Mouse (Mus musculus) heart, embryonic 13.5 days (tissue): ENCODE measurements around the gene Usp8. TPM values are rescaled to one million over a fixed set of nuclear protein-coding genes. Genes with fewer than 3 reads are reported as not detected.

Source experiments
- ATAC-seq: fragments of 200-750 bp; cut with Nextera tagmentation; 2 replicates; pipeline ENCODE4 v1.8.0; 2017; ENCODE audit warnings: moderate TSS enrichment; ENCODE audit not compliant: insufficient number of reproducible peaks, low FRiP score, low TSS enrichment; ENCODE audit errors: extremely low read depth
- H3K27ac ChIP-seq: fragments of 300-500 bp; sonication (generic); replicated peaks from 2 replicates; pipeline ENCODE4 v1.5.1; 2015; ENCODE audit warnings: moderate library complexity, mild to moderate bottlenecking, inconsistent platforms
- H3K27me3 ChIP-seq: fragments of 300-500 bp; sonication (generic); replicated peaks from 2 replicates; pipeline ENCODE4 v1.6.1; 2015; ENCODE audit warnings: mild to moderate bottlenecking, inconsistent platforms
- H3K36me3 ChIP-seq: fragments of 300-500 bp; sonication (generic); 2 replicates; pipeline ENCODE4 v1.6.1; 2015; ENCODE audit warnings: mild to moderate bottlenecking, inconsistent platforms
- H3K4me1 ChIP-seq: fragments of 300-500 bp; sonication (generic); 2 replicates; pipeline ENCODE4 v1.6.1; 2015; ENCODE audit warnings: inconsistent platforms
- H3K4me2 ChIP-seq: fragments of 300-500 bp; sonication (generic); 2 replicates; pipeline ENCODE4 v1.6.1; 2015; ENCODE audit warnings: inconsistent platforms, mild to moderate bottlenecking, moderate library complexity
- H3K4me3 ChIP-seq: fragments of 300-500 bp; sonication (generic); 2 replicates; pipeline ENCODE4 v1.5.1; 2015; ENCODE audit warnings: moderate library complexity, mild to moderate bottlenecking, inconsistent platforms
- H3K9ac ChIP-seq: fragments of 300-500 bp; sonication (generic); 2 replicates; pipeline ENCODE4 v1.6.1; 2015; ENCODE audit warnings: inconsistent platforms, mild to moderate bottlenecking, moderate library complexity
- H3K9me3 ChIP-seq: fragments of 300-500 bp; sonication (generic); 2 replicates; pipeline ENCODE4 v1.6.1; 2016; ENCODE audit warnings: inconsistent platforms
- WGBS: fragments of 180-500 bp; shearing (Covaris S2); methylation state at CpG from one replicate; pipeline ENCODE4 v1.1.7; 2015; ENCODE audit warnings: mixed read lengths; 5-methylcytosine and 5-hydroxymethylcytosine counted together
- polyA plus RNA-seq: library from polyadenylated mRNA; unstranded; fragments of >200 nt; fragmentation: Nextera tagmentation; extraction: Ambion mirVana; gene quantifications from 2 replicates; pipeline ENCODE4 v1.2.1, GENCODE M21; 2015

Usp8 gene
- polyA plus RNA-seq, 1 experiment from 2014 or later: 26.7 TPM

- no peaks in the 10 kb centered on the region for H3K27me3 ChIP-seq
- H3K27ac ChIP-seq: peak overlapping the region; percentile 71
- H3K9ac ChIP-seq: no peak overlapping the region
- 32% methylated on average over 2 of the region's 2 CpGs for WGBS
- H3K4me2 ChIP-seq: peak overlapping the region; percentile 16
- H3K36me3 ChIP-seq: peaks cover 45% of the 10 kb centered on the region
- no peak for ATAC-seq
- H3K4me1 ChIP-seq: peaks cover 20% of the 10 kb centered on the region
- H3K4me3 ChIP-seq: no peak overlapping the region
- H3K9me3 ChIP-seq: 0 out of 2 replicates have a peak, but pooled peaks cover 3% of the 10 kb centered on the region
Observed at GRCm38 (mm10) chr2:126682333-126682732, 24.8 kb upstream of the Usp8 start.

GRCm38 (mm10) chr2:126682937-126683336 is 24.2 kb upstream of the Usp8 start:
- H3K27ac ChIP-seq: peak overlapping the region; percentile 71
- H3K36me3 ChIP-seq: peaks cover 47% of the 10 kb centered on the region
- no peak overlapping the region for H3K4me3 ChIP-seq
- 65% methylated on average over 1 of the region's 1 CpGs for WGBS
- no peak for ATAC-seq
- H3K9me3 ChIP-seq: 0 out of 2 replicates have a peak, but pooled peaks cover 3% of the 10 kb centered on the region
- no peak overlapping the region for H3K9ac ChIP-seq
- no peaks in the 10 kb centered on the region for H3K27me3 ChIP-seq
- peak overlapping the region; percentile 16; the same call in 1 of the 2 replicates for H3K4me2 ChIP-seq
- H3K4me1 ChIP-seq: peaks cover 16% of the 10 kb centered on the region

- ATAC-seq: no peak
- H3K9me3 ChIP-seq: no peaks in the 10 kb centered on the region
- no peak overlapping the region for H3K9ac ChIP-seq
- no peak overlapping the region for H3K4me2 ChIP-seq
- H3K4me1 ChIP-seq: no peaks in the 10 kb centered on the region
- H3K4me3 ChIP-seq: no peak overlapping the region
- H3K27ac ChIP-seq: no peak overlapping the region
- no peaks in the 10 kb centered on the region; the same call in 1 of the 2 replicates for H3K27me3 ChIP-seq
- peaks cover 6% of the 10 kb centered on the region; the same call in 1 of the 2 replicates for H3K36me3 ChIP-seq
- 84% methylated on average over 3 of the region's 3 CpGs for WGBS
Observed at GRCm38 (mm10) chr2:126691290-126691689, 15.8 kb upstream of the Usp8 start.

- H3K4me1 ChIP-seq: no peaks in the 10 kb centered on the region
- no peak overlapping the region for H3K27ac ChIP-seq
- no peak overlapping the region for H3K4me3 ChIP-seq
- H3K4me2 ChIP-seq: no peak overlapping the region
- H3K9me3 ChIP-seq: no peaks in the 10 kb centered on the region
- H3K9ac ChIP-seq: no peak overlapping the region
- H3K36me3 ChIP-seq: no peaks in the 10 kb centered on the region
- H3K27me3 ChIP-seq: peaks cover 2% of the 10 kb centered on the region; the same call in 1 of the 2 replicates
- WGBS: 70% methylated on average over 6 of the region's 6 CpGs
- ATAC-seq: no peak
Observed at GRCm38 (mm10) chr2:126695285-126695684, 11.8 kb upstream of the Usp8 start.

GRCm38 (mm10) chr2:126707438-126707779 is 281 bp downstream of the Usp8 start:
- under 1% methylated on average over 23 of the region's 23 CpGs for WGBS
- peak overlapping the region; percentile 83 for H3K4me2 ChIP-seq
- ATAC-seq: peak; percentile 69; the same call in 1 of the 2 replicates
- H3K27me3 ChIP-seq: peaks cover 12% of the 10 kb centered on the region
- H3K36me3 ChIP-seq: peaks cover 6% of the 10 kb centered on the region
- H3K9ac ChIP-seq: peak overlapping the region; percentile 90
- H3K9me3 ChIP-seq: no peaks in the 10 kb centered on the region
- peak overlapping the region; percentile 84 for H3K4me3 ChIP-seq
- peaks cover 11% of the 10 kb centered on the region for H3K4me1 ChIP-seq
- peak overlapping the region; percentile 83 for H3K27ac ChIP-seq

GRCm38 (mm10) chr2:126708361-126708760 is 1.2 kb downstream of the Usp8 start:
- no peaks in the 10 kb centered on the region for H3K9me3 ChIP-seq
- peak overlapping the region; percentile 84 for H3K4me3 ChIP-seq
- H3K4me1 ChIP-seq: peaks cover 11% of the 10 kb centered on the region
- WGBS: 72% methylated on average over 4 of the region's 4 CpGs
- peaks cover 11% of the 10 kb centered on the region for H3K36me3 ChIP-seq
- peaks cover 12% of the 10 kb centered on the region for H3K27me3 ChIP-seq
- no peak overlapping the region for H3K27ac ChIP-seq
- H3K9ac ChIP-seq: peak overlapping the region; percentile 90
- ATAC-seq: no peak
- H3K4me2 ChIP-seq: peak overlapping the region; percentile 83

- ATAC-seq: no peak
- no peaks in the 10 kb centered on the region for H3K27me3 ChIP-seq
- no peak overlapping the region for H3K27ac ChIP-seq
- H3K4me1 ChIP-seq: peaks cover 11% of the 10 kb centered on the region
- H3K9ac ChIP-seq: no peak overlapping the region
- H3K4me2 ChIP-seq: no peak overlapping the region
- WGBS: 93% methylated on average over 5 of the region's 5 CpGs
- H3K9me3 ChIP-seq: no peaks in the 10 kb centered on the region
- peaks cover 23% of the 10 kb centered on the region for H3K36me3 ChIP-seq
- H3K4me3 ChIP-seq: no peak overlapping the region
Observed at GRCm38 (mm10) chr2:126712526-126712925, 5.4 kb downstream of the Usp8 start.

- H3K4me1 ChIP-seq: peaks cover 8% of the 10 kb centered on the region
- no peak overlapping the region for H3K27ac ChIP-seq
- H3K36me3 ChIP-seq: peaks cover 26% of the 10 kb centered on the region
- no peak overlapping the region for H3K9ac ChIP-seq
- no peak overlapping the region for H3K4me2 ChIP-seq
- H3K9me3 ChIP-seq: no peaks in the 10 kb centered on the region
- no peak for ATAC-seq
- H3K4me3 ChIP-seq: no peak overlapping the region
- no peaks in the 10 kb centered on the region for H3K27me3 ChIP-seq
Observed at GRCm38 (mm10) chr2:126712950-126713349, 5.8 kb downstream of the Usp8 start.

- no peak for ATAC-seq
- H3K36me3 ChIP-seq: peaks cover 65% of the 10 kb centered on the region
- no peaks in the 10 kb centered on the region for H3K9me3 ChIP-seq
- H3K4me1 ChIP-seq: peaks cover 4% of the 10 kb centered on the region
- no peak overlapping the region for H3K4me2 ChIP-seq
- no peaks in the 10 kb centered on the region for H3K27me3 ChIP-seq
- H3K9ac ChIP-seq: no peak overlapping the region
- H3K27ac ChIP-seq: no peak overlapping the region
- H3K4me3 ChIP-seq: no peak overlapping the region
- WGBS: 94% methylated on average over 4 of the region's 4 CpGs
Observed at GRCm38 (mm10) chr2:126729207-126729606, 22.1 kb downstream of the Usp8 start.

- peaks cover 4% of the 10 kb centered on the region for H3K4me1 ChIP-seq
- no peak overlapping the region for H3K4me3 ChIP-seq
- H3K4me2 ChIP-seq: no peak overlapping the region
- WGBS: 89% methylated on average over 2 of the region's 2 CpGs
- H3K27me3 ChIP-seq: no peaks in the 10 kb centered on the region
- no peak for ATAC-seq
- H3K9ac ChIP-seq: no peak overlapping the region
- H3K9me3 ChIP-seq: no peaks in the 10 kb centered on the region
- H3K36me3 ChIP-seq: peaks cover 73% of the 10 kb centered on the region
- no peak overlapping the region for H3K27ac ChIP-seq
Observed at GRCm38 (mm10) chr2:126730502-126730901, 23.4 kb downstream of the Usp8 start.

GRCm38 (mm10) chr2:126735339-126736073 is 28.4 kb downstream of the Usp8 start:
- H3K4me2 ChIP-seq: no peak overlapping the region
- H3K27me3 ChIP-seq: no peaks in the 10 kb centered on the region
- H3K9me3 ChIP-seq: no peaks in the 10 kb centered on the region
- ATAC-seq: no peak
- no peaks in the 10 kb centered on the region for H3K4me1 ChIP-seq
- H3K27ac ChIP-seq: no peak overlapping the region
- peaks cover 88% of the 10 kb centered on the region for H3K36me3 ChIP-seq
- H3K4me3 ChIP-seq: no peak overlapping the region
- no peak overlapping the region for H3K9ac ChIP-seq
- WGBS: 71% methylated on average over 6 of the region's 6 CpGs

GRCm38 (mm10) chr2:126740314-126740713 is 33.2 kb downstream of the Usp8 start:
- peaks cover 80% of the 10 kb centered on the region for H3K36me3 ChIP-seq
- no peak overlapping the region for H3K27ac ChIP-seq
- 73% methylated on average over 2 of the region's 2 CpGs for WGBS
- H3K9ac ChIP-seq: no peak overlapping the region
- no peaks in the 10 kb centered on the region for H3K4me1 ChIP-seq
- H3K4me2 ChIP-seq: no peak overlapping the region
- no peak overlapping the region for H3K4me3 ChIP-seq
- H3K9me3 ChIP-seq: no peaks in the 10 kb centered on the region
- no peaks in the 10 kb centered on the region for H3K27me3 ChIP-seq
- ATAC-seq: no peak
